Mouse (Mus musculus) heart, embryonic 13.5 days (tissue): ENCODE data around the gene Fam193b. TPM values are rescaled to one million over a fixed set of nuclear protein-coding genes. Genes with fewer than 3 reads are reported as not detected.

ENCODE experiments used
- ATAC-seq: fragments of 200-750 bp; cut with Nextera tagmentation; 2 replicates; pipeline ENCODE4 v1.8.0; 2017; ENCODE audit warnings: moderate TSS enrichment; ENCODE audit not compliant: insufficient number of reproducible peaks, low FRiP score, low TSS enrichment; ENCODE audit errors: extremely low read depth
- H3K27ac ChIP-seq: fragments of 300-500 bp; sonication (generic); replicated peaks from 2 replicates; pipeline ENCODE4 v1.5.1; 2015; ENCODE audit warnings: moderate library complexity, mild to moderate bottlenecking, inconsistent platforms
- H3K27me3 ChIP-seq: fragments of 300-500 bp; sonication (generic); replicated peaks from 2 replicates; pipeline ENCODE4 v1.6.1; 2015; ENCODE audit warnings: mild to moderate bottlenecking, inconsistent platforms
- H3K36me3 ChIP-seq: fragments of 300-500 bp; sonication (generic); 2 replicates; pipeline ENCODE4 v1.6.1; 2015; ENCODE audit warnings: mild to moderate bottlenecking, inconsistent platforms
- H3K4me1 ChIP-seq: fragments of 300-500 bp; sonication (generic); 2 replicates; pipeline ENCODE4 v1.6.1; 2015; ENCODE audit warnings: inconsistent platforms
- H3K4me2 ChIP-seq: fragments of 300-500 bp; sonication (generic); 2 replicates; pipeline ENCODE4 v1.6.1; 2015; ENCODE audit warnings: inconsistent platforms, mild to moderate bottlenecking, moderate library complexity
- H3K4me3 ChIP-seq: fragments of 300-500 bp; sonication (generic); 2 replicates; pipeline ENCODE4 v1.5.1; 2015; ENCODE audit warnings: moderate library complexity, mild to moderate bottlenecking, inconsistent platforms
- H3K9ac ChIP-seq: fragments of 300-500 bp; sonication (generic); 2 replicates; pipeline ENCODE4 v1.6.1; 2015; ENCODE audit warnings: inconsistent platforms, mild to moderate bottlenecking, moderate library complexity
- H3K9me3 ChIP-seq: fragments of 300-500 bp; sonication (generic); 2 replicates; pipeline ENCODE4 v1.6.1; 2016; ENCODE audit warnings: inconsistent platforms
- WGBS: fragments of 180-500 bp; shearing (Covaris S2); methylation state at CpG from one replicate; pipeline ENCODE4 v1.1.7; 2015; ENCODE audit warnings: mixed read lengths; 5-methylcytosine and 5-hydroxymethylcytosine counted together
- polyA plus RNA-seq: library from polyadenylated mRNA; unstranded; fragments of >200 nt; fragmentation: Nextera tagmentation; extraction: Ambion mirVana; gene quantifications from 2 replicates; pipeline ENCODE4 v1.2.1, GENCODE M21; 2015

The Fam193b gene
- polyA plus RNA-seq, 1 experiment from 2014 or later: 23.7 TPM

DNA sequence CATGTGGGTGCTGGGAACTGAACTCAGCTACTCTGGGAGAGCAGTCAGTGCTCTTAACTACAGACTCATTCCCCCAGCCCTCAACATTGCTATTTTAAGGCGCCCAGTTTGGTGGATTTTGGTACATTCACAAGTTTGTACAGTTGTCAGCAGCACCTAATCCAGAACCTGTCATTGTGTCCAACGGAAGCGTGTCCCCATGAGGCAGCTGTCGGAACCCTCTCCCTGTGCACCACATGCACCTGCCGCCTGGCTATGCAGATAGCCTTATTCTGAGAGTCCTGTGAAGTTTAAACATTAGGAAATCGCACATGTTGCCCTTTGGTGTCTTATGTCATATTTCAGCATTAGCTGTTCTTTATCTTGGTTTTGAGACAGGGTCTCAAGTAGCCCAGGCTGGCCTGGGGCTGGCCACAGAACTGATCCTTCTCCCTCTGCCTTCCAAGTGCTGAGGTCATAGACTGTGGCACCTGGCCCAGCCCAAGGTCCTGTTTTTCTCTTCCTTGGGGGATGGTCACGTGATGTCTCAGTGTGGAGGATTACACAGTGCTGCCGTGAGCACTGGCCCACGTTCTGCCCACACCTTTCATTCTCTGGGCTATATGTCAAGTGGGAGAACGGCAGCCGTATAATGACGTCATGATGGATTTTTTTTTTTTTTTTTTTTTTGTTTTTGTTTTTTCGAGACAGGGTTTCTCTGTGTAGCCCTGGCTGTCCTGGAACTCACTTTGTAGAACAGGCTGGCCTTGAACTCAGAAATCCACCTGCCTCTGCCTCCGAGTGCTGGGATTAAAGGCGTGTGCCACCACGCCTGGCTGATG, 45.0 kb downstream of the Fam193b start:
- Histone ChIP-seq H3K9me3 (no peaks in the 10 kb centered on the region), H3K27ac (no peak overlapping the region), H3K36me3 (peaks cover 21% of the 10 kb centered on the region), H3K4me1 (peaks cover 20% of the 10 kb centered on the region; the same call in 1 of the 2 replicates), H3K4me3 (no peak overlapping the region), H3K9ac (no peak overlapping the region), H3K27me3 (peaks cover 8% of the 10 kb centered on the region; the same call in 1 of the 2 replicates), H3K4me2 (no peak overlapping the region)
- ATAC-seq: no peak
- 75% methylated on average over 16 of the region's 16 CpGs for WGBS

DNA sequence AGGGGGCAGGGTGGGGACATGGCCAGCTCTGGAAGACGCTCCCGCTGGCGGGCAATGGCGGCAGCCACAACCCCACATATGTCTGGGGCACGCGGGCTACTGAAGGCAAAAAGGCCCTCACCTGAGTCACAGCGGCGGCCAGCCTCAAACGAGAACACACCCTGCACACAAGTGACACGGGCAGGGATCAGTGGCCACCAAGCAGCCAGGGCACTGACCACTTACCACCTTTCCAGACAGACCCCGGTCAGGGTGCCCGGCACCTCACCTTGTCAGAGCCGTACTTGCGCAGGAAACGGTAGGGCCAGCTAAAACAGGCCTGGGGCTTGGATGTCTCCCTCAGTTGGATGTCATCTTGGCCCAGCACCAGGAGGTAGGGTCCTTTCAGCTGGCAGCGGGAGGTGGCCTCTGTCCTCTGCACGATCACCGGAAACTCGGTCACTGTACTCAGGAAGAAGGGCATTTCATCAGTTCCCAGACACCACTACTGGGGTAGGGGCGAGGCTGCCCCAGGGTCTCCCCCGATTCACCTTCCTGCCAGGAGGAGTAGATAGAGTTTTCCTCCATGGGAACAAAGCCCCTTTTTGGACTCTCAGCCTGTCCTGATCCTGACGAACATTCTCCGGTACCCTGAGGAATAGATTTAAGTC, 46.8 kb downstream of the Fam193b start:
- peaks cover 17% of the 10 kb centered on the region for H3K27me3 ChIP-seq
- H3K9me3 ChIP-seq: peaks cover 3% of the 10 kb centered on the region; the same call in 1 of the 2 replicates
- H3K4me3 ChIP-seq: no peak overlapping the region
- H3K36me3 ChIP-seq: peaks cover 2% of the 10 kb centered on the region
- ATAC-seq: no peak
- 82% methylated on average over 23 of the region's 23 CpGs for WGBS
- peak overlapping the region; percentile 75 for H3K27ac ChIP-seq
- H3K4me2 ChIP-seq: no peak overlapping the region
- H3K9ac ChIP-seq: no peak overlapping the region
- peaks cover 15% of the 10 kb centered on the region; the same call in 1 of the 2 replicates for H3K4me1 ChIP-seq

DNA sequence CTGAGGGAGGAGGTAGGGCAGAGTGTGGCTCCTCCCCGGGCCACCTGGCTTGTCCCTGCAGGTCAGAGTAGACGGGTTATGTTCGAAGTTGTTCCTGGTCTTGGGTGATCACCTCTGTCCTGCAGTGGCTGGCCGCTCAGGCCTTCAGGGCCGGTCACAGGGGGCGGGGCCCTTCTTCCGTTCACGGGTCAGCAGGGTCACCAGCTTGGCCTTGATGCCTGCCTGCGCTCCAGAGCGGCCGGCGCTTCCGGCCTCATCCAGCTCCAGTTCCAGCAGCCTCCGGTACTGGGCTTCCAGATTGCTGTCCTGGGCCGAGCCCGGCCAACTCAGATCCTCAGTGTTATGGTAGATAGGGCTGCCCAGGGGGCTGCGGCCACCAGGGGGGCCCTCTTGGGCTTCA, 47.6 kb downstream of the Fam193b start:
- H3K27ac ChIP-seq: peak overlapping the region; percentile 75
- no peak overlapping the region; the same call in none of the 2 replicates for H3K9ac ChIP-seq
- no peaks in the 10 kb centered on the region for H3K36me3 ChIP-seq
- H3K4me2 ChIP-seq: no peak overlapping the region
- peaks cover 3% of the 10 kb centered on the region; the same call in 1 of the 2 replicates for H3K9me3 ChIP-seq
- WGBS: 66% methylated on average over 17 of the region's 17 CpGs
- H3K4me1 ChIP-seq: peaks cover 15% of the 10 kb centered on the region; the same call in 1 of the 2 replicates
- peaks cover 18% of the 10 kb centered on the region for H3K27me3 ChIP-seq
- no peak overlapping the region for H3K4me3 ChIP-seq
- no peak for ATAC-seq

DNA sequence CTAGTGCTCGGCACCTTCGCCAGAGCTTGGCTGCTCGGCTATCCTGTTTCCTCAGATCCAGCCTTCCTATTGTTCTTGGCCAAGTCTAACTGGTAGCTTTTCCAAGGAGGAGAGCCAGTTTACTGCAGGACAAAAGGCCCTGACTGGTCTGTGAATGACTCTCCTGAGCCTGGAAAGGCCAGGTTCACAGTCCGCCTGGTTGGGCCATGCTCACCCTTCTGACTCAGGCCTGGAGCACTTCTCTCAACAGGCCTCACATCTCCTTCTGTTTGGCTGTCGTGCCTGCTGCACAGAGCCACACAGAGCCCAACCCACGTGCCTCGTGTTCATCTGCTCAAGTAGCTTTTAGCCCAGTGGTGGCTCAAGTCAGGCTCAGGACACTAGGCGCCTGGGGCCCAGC, 48.2 kb downstream of the Fam193b start:
- Histone ChIP-seq H3K4me1 (peaks cover 15% of the 10 kb centered on the region; the same call in 1 of the 2 replicates), H3K9ac (no peak overlapping the region; the same call in 1 of the 2 replicates), H3K27me3 (peaks cover 24% of the 10 kb centered on the region), H3K9me3 (peaks cover 3% of the 10 kb centered on the region; the same call in 1 of the 2 replicates), H3K4me3 (no peak overlapping the region), H3K4me2 (no peak overlapping the region), H3K36me3 (no peaks in the 10 kb centered on the region), H3K27ac (peak overlapping the region; percentile 75)
- 55% methylated on average over 8 of the region's 8 CpGs for WGBS
- ATAC-seq: no peak

DNA sequence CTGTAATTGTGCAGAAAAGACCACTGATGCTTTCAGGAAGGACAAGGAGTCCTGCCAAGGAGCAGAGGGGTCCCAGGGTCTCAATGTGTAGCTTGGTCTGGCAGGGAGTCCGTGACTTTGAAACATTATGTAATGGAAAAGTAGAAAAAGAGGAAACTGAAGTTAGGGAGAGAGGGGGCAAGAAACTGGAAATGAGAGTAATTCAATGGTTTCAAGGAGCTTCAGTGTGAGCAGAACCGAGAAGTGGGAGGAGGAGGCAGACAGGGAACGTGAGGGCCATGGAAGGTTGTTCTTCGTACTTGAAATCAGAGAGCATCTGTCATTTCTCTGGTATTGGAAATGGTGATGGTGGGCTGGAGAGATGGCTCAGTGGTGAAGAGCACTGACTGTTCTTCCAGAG, 51.3 kb downstream of the Fam193b start:
- H3K4me1 ChIP-seq: peaks cover 15% of the 10 kb centered on the region; the same call in 1 of the 2 replicates
- 60% methylated on average over 4 of the region's 4 CpGs for WGBS
- no peak for ATAC-seq

DNA sequence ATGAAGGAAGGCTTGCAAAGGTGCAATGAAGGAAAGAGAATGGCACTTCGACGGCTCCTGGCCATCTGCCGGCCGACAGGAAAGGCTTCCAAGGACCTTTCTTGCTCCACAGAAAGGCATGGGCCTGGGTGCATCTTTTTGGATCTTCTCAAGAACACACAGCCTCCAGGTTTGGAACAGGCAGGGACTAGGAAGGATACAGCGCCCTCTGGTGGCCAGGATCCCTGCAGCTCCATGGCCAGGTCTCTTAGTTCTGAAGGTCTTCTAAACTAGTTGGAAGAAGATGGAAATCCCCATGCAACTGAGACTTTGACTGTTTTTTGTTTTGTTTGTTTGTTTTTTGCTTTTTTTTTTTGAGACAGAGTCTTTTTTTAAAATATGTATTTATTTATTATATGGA, 54.0 kb downstream of the Fam193b start:
- Histone ChIP-seq H3K27ac (no peak overlapping the region), H3K4me1 (peaks cover 11% of the 10 kb centered on the region), H3K9me3 (peaks cover 3% of the 10 kb centered on the region; the same call in 1 of the 2 replicates), H3K27me3 (peaks cover 43% of the 10 kb centered on the region), H3K4me3 (no peak overlapping the region), H3K4me2 (no peak overlapping the region), H3K9ac (no peak overlapping the region), H3K36me3 (no peaks in the 10 kb centered on the region)
- under 1% methylated on average over 5 of the region's 5 CpGs for WGBS
- ATAC-seq: no peak

More for the DNA sequence above, 51.3 kb downstream of the Fam193b start:
- Histone ChIP-seq H3K27me3 (peaks cover 41% of the 10 kb centered on the region), H3K36me3 (no peaks in the 10 kb centered on the region), H3K9ac (no peak overlapping the region), H3K9me3 (peaks cover 3% of the 10 kb centered on the region; the same call in 1 of the 2 replicates), H3K4me2 (no peak overlapping the region), H3K27ac (no peak overlapping the region), H3K4me3 (no peak overlapping the region)

DNA sequence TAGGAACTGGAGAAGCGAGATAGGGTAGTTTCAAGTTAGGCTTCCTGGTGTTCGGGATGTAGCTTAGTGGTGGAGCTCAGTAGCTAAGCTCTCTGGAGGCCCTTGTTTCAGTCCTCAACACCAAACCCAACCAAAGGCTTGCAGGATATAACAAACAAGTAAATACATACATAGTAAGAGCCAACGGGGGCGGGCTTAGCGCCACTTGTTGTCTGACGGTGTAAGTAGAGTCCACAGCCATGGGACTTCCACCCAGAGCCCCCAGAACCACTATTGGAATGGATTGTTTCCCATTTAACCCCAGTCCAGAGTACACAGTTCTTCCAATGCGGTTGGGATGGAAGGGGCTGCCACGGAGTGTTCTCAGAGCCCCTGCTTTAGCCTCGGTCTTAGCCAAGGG, 57.1 kb downstream of the Fam193b start:
- Histone ChIP-seq H3K27ac (no peak overlapping the region), H3K4me1 (peaks cover 42% of the 10 kb centered on the region), H3K27me3 (peaks cover 32% of the 10 kb centered on the region), H3K4me2 (peak overlapping the region; percentile 80), H3K9me3 (no peaks in the 10 kb centered on the region), H3K4me3 (peak overlapping the region; percentile 93), H3K36me3 (peaks cover 22% of the 10 kb centered on the region), H3K9ac (peak overlapping the region; percentile 98)
- ATAC-seq: no peak
- 32% methylated on average over 9 of the region's 9 CpGs for WGBS

DNA sequence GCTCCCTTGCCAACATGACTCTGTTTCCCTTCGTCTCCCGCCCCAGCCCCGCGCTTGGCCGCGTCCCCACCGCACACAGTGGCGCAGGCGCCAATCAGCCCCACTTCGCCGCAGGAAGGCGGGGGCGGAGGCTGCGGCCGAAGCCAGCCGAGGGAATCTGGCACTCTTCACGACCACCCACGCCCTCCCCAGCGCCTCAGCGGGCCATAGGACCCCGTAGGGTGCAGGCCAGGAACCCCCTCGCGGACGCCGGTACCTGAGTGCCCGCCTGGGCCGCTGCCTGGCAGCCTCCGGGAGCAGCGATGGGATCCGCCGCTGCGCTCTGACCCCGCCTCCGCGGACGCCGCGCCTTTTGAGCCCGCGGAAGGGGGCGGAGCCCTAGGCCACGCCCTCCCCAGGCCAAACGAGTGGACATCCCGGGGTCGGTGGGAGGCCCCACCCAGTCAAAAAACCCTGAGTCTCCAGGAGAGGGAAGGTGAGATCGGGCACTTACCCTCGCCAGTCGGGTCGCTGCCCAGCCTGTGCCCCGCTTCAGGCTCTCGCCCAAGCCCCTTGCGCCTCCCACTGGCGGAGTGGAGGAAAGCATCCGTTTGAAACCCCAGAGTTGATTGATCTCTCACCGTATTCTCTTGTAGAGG, 57.7 kb downstream of the Fam193b start, which contains the start of gene Pdlim7:
TSS of gene Pdlim7 (minus strand) at position 566 of the 638 bp plus-strand sequence.
- Histone ChIP-seq H3K36me3 (peaks cover 28% of the 10 kb centered on the region), H3K27ac (peak within 1 kb of the TSS; percentile 99), H3K4me2 (peak within 1 kb of the TSS; percentile 80), H3K9me3 (no peaks in the 10 kb centered on the region), H3K9ac (peak within 1 kb of the TSS; percentile 98), H3K4me3 (peak within 1 kb of the TSS; percentile 93), H3K27me3 (peaks cover 30% of the 10 kb centered on the region), H3K4me1 (peaks cover 48% of the 10 kb centered on the region)
- peak; percentile 72 for ATAC-seq
- under 1% methylated on average over 55 of the region's 55 CpGs for WGBS

DNA sequence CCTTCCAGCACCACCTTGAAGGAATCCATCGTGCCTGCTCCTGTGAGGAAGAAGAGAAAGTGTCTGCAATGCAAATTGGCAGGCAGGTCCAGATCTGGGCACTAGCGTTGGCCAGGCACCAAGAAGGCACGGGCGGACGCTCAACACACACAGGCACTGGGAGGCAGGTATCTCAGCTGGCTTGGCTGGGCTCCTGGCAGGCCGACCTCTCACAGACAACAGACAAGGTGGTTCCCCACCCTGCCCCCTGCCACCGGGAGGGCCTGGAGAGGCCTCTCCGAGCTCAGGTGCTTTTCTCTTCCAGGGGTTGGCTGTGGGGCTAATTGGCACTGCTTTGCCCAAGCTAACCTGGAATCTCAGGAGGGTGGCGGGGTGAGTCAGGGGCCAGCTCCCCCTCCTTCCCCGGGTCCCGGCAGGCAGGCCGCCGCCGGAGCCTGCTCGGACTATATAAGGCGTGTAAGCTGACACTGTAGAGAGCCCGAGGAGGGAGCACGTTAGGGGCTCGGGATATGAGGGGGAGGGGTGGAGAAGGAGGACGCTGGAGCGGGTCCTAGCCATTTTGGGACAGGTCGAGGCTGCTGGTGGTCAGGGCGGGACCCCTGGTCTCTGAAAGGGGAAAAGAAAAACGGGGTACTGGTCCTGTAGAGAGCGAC, 58.4 kb downstream of the Fam193b start:
- Histone ChIP-seq H3K9me3 (no peaks in the 10 kb centered on the region), H3K36me3 (peaks cover 35% of the 10 kb centered on the region), H3K4me3 (peak overlapping the region; percentile 93), H3K4me1 (peaks cover 50% of the 10 kb centered on the region), H3K4me2 (peak overlapping the region; percentile 80), H3K27me3 (peaks cover 23% of the 10 kb centered on the region), H3K9ac (peak overlapping the region; percentile 98), H3K27ac (peak overlapping the region; percentile 99)
- peak; percentile 32; the same call in 1 of the 2 replicates for ATAC-seq
- WGBS: 2% methylated on average over 25 of the region's 25 CpGs

DNA sequence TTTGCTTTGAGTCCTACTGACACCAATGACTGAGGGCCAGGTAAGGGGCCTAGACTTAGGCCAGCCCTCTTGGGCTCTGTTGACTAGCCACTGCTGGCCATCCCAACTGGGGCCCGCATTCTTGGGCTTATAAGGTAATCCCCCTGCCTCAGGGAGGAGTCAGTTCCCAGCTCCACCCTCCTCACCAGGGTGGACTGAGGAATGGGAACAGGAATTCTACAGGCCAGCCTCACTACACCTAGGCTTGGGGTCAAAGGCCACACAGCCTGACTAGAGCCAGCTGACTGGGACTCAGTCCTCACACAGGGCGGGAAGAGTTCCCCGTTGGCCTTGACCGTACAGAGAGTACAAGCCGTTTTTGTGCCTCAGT, 59.4 kb downstream of the Fam193b start:
- Histone ChIP-seq H3K36me3 (peaks cover 45% of the 10 kb centered on the region), H3K4me3 (peak overlapping the region; percentile 93), H3K4me2 (peak overlapping the region; percentile 80), H3K27me3 (peaks cover 21% of the 10 kb centered on the region), H3K9me3 (no peaks in the 10 kb centered on the region), H3K4me1 (peaks cover 55% of the 10 kb centered on the region), H3K9ac (peak overlapping the region; percentile 98), H3K27ac (peak overlapping the region; percentile 99)
- no peak for ATAC-seq
- 9% methylated on average over 5 of the region's 5 CpGs for WGBS
